Mouse (Mus musculus) urinary bladder, postnatal 10 days (tissue): Measurements from ENCODE around the gene Ccrl2.

ENCODE experiments used
- DNase-seq: peaks from one replicate; pipeline ENCODE4 v3.0.0; 2022; ENCODE audit warnings: low spot score

Ccrl2 gene

DNA sequence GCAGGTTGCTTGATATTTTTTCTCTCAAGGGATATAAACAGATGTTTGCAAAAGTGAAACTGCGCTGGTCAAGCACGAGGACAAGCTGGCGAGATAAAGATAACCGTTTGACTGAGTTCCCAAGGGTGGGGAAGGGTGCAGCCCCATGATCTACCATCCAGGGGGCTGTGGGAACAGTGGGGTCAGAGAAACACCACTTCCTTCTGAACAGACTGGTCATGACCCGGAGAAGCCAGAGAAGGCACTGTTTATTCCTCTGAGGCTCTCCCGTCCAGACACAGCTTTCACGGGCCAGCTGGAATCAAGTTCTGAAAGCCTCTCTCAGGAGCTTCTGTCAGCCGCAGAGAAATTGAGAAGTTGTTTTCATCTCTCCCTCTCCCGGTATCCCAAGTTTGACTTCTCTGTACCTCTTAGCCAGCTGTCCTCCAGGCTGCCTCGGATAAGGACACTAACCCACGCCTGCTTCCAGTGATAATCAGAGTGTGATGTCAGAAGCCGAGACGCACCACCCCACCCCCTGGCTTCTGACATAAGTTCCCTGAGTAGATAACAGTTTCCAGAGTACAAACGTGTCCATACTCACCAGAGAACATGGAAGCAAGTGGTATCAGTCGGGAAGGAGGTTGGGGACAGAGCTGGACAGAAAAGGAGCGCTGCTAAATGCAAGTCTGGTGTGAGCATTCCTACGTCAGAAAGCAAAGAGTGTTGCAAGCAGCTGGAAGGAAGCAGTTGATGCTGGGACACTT, at the start of gene Ccrl2:
Gene Ccrl2, minus strand, starts transcription at position 722 of the 746 bp plus-strand sequence.
- no peak for DNase-seq

DNA sequence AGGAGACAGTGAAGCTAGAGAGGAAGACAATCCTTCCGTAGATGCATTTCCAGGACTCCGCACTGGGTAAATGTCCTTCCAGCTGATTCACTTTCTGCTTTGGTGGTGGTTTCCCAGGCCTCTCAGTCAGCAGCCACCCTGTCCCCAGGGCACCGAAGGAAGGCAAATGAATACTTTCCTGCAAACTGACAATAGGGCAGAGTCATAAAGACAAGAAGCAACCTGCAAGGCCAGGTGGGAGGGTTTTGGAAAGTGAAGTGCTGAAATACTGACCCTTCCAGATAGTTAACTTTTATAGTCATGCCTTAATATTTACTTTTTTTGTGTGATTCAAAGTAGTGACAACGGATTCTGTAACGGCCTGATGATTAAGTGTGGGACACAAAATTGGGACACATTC, 46.6 kb upstream of the Ccrl2 start:
- DNase-seq, result no peak

DNA sequence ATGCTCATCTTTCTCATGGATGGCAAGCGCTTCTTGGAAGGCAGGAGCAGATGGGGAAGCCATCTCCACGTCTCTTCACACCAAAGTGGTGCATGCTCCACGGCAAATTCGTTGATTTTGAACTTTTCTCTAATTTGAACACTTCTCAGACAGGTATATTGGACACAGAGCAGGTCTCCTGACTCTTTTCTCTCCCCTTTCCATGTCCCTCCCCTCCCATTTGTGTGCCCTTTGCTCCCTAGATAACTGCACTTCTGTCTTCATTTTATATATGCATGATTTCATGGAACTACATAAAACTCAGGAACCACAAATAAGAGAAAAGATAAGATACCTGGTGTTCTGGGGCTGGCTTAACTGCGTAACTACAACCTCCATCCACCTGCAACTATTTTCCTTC, 46.0 kb upstream of the Ccrl2 start:
- DNase-seq, result no peak

DNA sequence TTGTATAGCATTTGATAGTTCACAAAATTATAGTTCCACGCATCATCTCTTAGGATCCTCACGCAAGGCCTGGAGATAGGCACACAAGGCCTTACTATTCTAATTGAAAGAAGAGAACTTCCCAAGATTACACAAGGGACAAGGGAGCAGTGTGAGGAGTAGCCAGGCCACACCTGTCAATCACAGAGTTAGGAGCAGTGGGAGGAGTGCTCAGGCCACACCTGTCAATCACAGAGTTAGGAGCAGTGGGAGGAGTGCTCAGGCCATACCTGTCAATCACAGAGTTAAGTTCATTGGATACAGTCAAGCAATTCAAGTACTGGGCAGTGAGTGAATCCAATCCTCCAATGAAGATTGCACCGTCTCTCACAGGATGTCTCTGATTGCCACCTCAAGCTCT, 43.1 kb upstream of the Ccrl2 start:
- no peak for DNase-seq

GRCm38 (mm10) chr9:111097543-111097942, 40.2 kb upstream of the Ccrl2 start:
- DNase-seq, result no peak

- DNase-seq, result no peak
These were observed 39.4 kb upstream of the Ccrl2 start for GRCm38 (mm10) chr9:111096419-111097326.

DNA sequence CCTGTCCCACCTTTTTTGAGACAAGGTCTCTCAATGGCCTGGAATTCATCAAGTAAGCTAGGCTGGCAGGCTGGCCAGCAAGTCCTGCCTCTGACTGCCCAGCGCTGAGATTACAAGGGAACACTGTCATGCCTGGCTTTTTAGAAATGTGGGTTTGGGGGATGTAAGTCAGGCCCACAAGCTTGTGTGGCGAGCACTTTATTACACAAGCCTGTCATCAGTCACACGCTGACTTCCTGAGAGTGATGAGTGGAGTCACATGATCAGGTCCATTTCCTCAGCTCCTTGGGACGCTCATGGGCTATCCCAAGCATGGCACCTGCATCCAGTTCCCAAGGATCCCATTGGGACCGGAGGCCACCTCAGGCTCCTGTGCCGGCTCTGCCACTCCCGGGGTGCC, 38.4 kb upstream of the Ccrl2 start:
- DNase-seq, result no peak

- no peak for DNase-seq
These were observed 37.3 kb upstream of the Ccrl2 start for GRCm38 (mm10) chr9:111094626-111095025.

DNA sequence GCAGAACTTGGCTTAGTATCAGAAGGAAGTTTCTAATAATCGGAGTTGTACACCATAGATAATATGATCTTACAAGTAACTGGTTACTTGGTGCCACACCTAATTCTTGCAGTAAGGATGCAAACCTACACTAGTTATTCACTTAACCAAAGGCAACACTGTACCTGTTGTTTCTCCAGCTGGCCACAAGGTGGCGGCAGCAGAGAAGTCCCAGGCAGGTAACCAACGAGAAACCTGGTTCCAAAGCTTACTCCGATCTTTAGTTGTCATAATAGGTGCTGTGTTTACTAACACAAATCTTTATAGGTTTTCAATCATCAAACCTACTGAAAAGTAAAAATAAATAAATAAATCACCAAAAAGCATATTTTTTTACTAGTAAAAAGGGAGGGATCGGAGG, 35.8 kb upstream of the Ccrl2 start:
- no peak for DNase-seq

- DNase-seq, result no peak
These were observed 35.3 kb upstream of the Ccrl2 start for GRCm38 (mm10) chr9:111092657-111093056.

GRCm38 (mm10) chr9:111088886-111089285, 31.6 kb upstream of the Ccrl2 start:
- DNase-seq, result no peak

DNA sequence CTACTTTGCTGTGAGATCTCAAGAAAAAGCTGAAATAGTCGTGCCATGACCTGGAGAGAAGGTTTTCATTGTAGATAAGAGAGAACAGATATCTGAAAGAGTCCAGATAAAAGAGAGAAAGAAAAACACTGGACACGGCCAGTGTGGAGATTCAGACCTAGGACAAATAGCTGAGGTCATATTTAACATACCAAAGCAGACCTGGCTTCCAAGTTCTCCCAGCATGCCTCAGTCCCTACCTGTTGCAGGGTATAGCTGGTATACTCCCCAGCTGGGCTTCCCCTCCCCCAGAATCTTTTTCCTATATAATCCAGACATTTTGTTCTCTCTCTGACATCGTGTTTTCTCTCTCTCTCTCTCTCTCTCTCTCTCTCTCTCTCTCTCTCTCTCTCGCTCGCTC, 30.6 kb upstream of the Ccrl2 start:
- DNase-seq, result no peak

- DNase-seq, result no peak
These were observed 29.8 kb upstream of the Ccrl2 start for GRCm38 (mm10) chr9:111086995-111087606.

DNA sequence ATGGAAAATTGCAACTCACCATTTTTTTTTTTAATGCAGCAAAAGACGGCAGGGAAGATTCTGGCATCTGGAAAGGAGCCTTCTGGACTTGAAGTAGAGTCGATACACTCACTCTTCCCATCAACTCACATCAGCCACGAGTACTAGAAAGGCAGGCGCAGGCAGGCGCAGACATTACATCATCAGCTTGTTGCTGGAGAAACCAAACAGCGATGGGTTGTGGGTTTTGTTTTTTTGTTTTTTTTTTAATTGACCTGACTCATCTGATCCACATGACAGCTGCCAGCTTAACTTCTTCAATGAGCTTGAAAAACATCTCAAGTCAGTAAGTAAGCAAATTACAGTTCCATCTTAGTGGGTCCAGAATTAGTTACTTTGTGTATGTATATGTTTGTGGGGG, 28.8 kb upstream of the Ccrl2 start:
- DNase-seq, result no peak

DNA sequence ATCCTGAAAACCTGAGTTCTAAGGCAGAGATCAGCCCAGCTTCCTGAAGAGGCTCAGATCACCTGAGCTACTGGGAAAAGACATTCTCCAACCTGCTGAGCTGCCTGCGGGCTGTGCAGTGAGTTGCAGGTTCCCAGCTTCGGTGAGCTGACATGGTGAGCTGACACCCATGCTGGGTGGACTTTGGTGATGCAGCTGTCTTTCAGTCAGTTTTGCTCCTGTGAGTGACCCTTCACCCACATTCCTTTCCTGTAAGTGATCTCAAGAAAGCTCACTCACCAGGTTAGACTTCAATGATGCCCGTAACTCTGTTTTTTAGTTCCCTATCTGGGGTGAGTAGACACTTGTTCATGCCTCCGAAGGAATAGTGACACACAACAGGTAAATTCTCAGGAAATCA, 28.0 kb upstream of the Ccrl2 start:
- no peak for DNase-seq

- no peak for DNase-seq
These were observed 24.4 kb upstream of the Ccrl2 start for GRCm38 (mm10) chr9:111081765-111082164.

DNA sequence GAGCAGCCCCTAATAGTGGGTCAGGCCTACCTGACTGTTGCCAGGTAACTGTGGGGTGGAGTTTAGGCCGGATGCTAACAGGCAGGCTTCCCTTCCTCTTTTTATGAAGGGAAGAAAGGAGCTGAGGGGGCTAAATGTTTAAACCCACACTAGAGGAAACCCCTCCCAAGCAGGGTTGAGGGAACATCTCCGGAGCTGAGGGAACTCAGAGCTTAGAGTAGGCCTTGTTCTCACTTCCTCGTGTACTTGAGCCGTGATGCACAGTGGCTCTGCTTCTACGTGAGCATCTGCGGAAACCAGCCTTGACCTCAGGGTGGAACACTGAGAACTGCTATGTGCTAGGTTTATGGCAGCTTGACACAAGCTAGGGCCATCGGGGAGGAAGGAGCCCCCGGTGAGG, 23.5 kb upstream of the Ccrl2 start:
- DNase-seq, result no peak

DNA sequence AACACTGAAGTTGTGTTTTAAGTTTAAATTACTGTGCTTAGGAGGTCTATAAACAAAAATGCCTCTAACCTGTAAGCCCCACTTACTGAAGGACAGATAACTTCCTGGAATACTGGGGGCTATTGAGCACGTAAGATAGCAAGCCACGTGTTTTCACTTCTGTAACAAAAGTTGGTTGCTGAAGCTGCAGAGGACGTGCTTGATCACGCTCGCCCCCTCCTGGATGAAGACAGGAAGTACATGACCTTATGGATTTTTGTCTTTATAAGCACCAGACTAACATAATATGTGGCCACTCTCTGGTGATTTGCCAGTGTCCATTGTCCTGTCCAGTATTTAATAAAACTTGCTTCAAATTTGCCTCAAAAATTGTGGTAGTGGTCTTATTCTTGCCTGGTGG, 20.4 kb upstream of the Ccrl2 start:
- no peak for DNase-seq

- DNase-seq, result no peak
These were observed 15.7 kb upstream of the Ccrl2 start for GRCm38 (mm10) chr9:111072971-111073370.

DNA sequence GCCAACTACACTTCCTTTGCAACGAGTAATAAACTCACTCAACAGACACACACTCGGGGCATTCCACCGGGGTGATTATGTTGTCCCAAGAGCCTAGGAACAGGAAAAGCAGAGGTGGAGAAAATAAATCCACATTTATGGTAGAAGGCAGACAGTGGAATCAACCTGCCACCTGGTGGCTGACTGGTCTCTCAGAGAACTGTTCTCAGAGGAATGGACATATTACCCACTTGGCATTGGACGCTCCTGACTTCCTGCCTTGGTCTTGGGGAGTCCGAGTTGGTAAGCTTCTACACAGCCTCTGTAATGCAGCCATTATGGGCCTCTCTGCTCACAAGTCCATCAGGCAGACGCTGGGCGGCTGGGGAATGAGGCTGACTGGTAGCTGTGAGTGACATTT, 14.9 kb upstream of the Ccrl2 start:
- no peak for DNase-seq

GRCm38 (mm10) chr9:111070546-111070961, 13.2 kb upstream of the Ccrl2 start:
- DNase-seq, result no peak

DNA sequence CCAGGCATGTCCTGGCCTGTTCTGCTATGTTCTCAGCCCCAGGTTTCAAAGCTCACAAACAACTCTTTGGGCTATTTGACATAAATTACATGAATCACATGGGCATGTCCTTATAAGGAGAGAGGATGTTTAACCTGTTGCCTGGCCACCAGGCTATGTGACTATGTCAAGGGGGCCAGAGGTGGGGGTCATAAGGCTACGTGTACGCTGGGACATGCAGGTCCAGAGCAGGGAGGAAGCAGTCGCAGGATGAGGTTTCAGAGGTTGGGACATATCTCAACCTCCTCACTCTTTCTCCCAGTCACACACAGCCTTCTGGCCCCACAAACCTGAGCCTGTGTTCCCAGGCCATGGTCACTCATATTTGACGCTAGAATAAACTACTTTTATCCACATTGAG, 9.7 kb upstream of the Ccrl2 start:
- DNase-seq, result no peak

GRCm38 (mm10) chr9:111062840-111063239, 5.5 kb upstream of the Ccrl2 start:
- no peak for DNase-seq
